Mouse (Mus musculus) lung, embryonic 14.5 days (tissue): ENCODE results near the gene Rreb1. TPM values are rescaled to one million over a fixed set of nuclear protein-coding genes. Genes with fewer than 3 reads are reported as not detected.

Experiments used
- ATAC-seq: fragments of 200-750 bp; cut with Nextera tagmentation; 2 replicates; pipeline ENCODE4 v1.8.0; 2017; ENCODE audit warnings: mild to moderate bottlenecking, moderate TSS enrichment, moderate library complexity; ENCODE audit not compliant: insufficient read depth
- DNase-seq: peaks from one replicate; pipeline ENCODE4 v3.0.0-alpha.2; 2015
- H3K27ac ChIP-seq: fragments of 300-500 bp; sonication (generic); 2 replicates; pipeline ENCODE4 v1.5.1; 2014; ENCODE audit warnings: low read depth, mild to moderate bottlenecking, moderate library complexity
- H3K27me3 ChIP-seq: fragments of 300-500 bp; sonication (generic); 2 replicates; pipeline ENCODE4 v1.6.1; 2014; ENCODE audit warnings: low read length, control low read depth; ENCODE audit not compliant: insufficient read depth
- H3K36me3 ChIP-seq: fragments of 300-500 bp; sonication (generic); 2 replicates; pipeline ENCODE4 v1.6.1; 2014; ENCODE audit warnings: control low read depth; ENCODE audit not compliant: insufficient read depth
- H3K4me1 ChIP-seq: fragments of 300-500 bp; sonication (generic); 2 replicates; pipeline ENCODE4 v1.6.1; 2014; ENCODE audit warnings: antibody characterized with exemption, control low read depth; ENCODE audit not compliant: insufficient read depth
- H3K4me2 ChIP-seq: fragments of 300-500 bp; sonication (generic); 2 replicates; pipeline ENCODE4 v1.6.1; 2014; ENCODE audit warnings: mild to moderate bottlenecking
- H3K4me3 ChIP-seq: fragments of 300-500 bp; sonication (generic); 2 replicates; pipeline ENCODE4 v1.5.1; 2014; ENCODE audit warnings: low read depth, low read length
- H3K9ac ChIP-seq: fragments of 300-500 bp; sonication (generic); 2 replicates; pipeline ENCODE4 v1.6.1; 2014
- H3K9me3 ChIP-seq: fragments of 300-500 bp; sonication (generic); 2 replicates; pipeline ENCODE4 v1.6.1; 2016; ENCODE audit warnings: low read depth, low read length, control low read depth
- CTCF ChIP-seq: IDR thresholded peaks from 2 replicates; pipeline ENCODE4 v1.5.1; 2016; ENCODE audit warnings: antibody characterized with exemption, low read depth
- WGBS: fragments of 180-500 bp; shearing (Covaris S2); extraction: QIAGEN DNeasy Blood & Tissue Kit; methylation state at CpG from one replicate; pipeline ENCODE4 v1.1.7; 2014; 5-methylcytosine and 5-hydroxymethylcytosine counted together
- polyA plus RNA-seq: library from polyadenylated mRNA; unstranded; fragments of >200 nt; fragmentation: Nextera tagmentation; extraction: Ambion mirVana; gene quantifications from 2 replicates; pipeline ENCODE4 v1.2.1, GENCODE M21; 2014

Gene Rreb1
- polyA plus RNA-seq, 1 experiment from 2014 or later, result 22.5 TPM

GRCm38 (mm10) chr13:37760957-37761941 is 17.0 kb upstream of the Rreb1 start:
- ATAC-seq (no peak), DNase-seq (peak; percentile 46)
- peak overlapping the region; percentile 13; the same call in 1 of the 2 replicates for H3K27ac ChIP-seq
- TF ChIP-seq CTCF, result no peak
- H3K9me3 ChIP-seq, result no peaks in the 10 kb centered on the region
- H3K9ac ChIP-seq, result no peak overlapping the region; the same call in 1 of the 2 replicates
- H3K4me1 ChIP-seq, result no peaks in the 10 kb centered on the region
- H3K4me2 ChIP-seq, result no peak overlapping the region
- H3K36me3 ChIP-seq, result no peaks in the 10 kb centered on the region
- no peak overlapping the region for H3K4me3 ChIP-seq
- 47% methylated on average over 23 of the region's 23 CpGs for whole genome bisulfite sequencing
- H3K27me3 ChIP-seq, result no peaks in the 10 kb centered on the region

GRCm38 (mm10) chr13:37763800-37764407 is 14.3 kb upstream of the Rreb1 start:
- ATAC-seq, result no peak
- Histone ChIP-seq H3K4me2 (no peak overlapping the region), H3K27ac (no peak overlapping the region), H3K36me3 (no peaks in the 10 kb centered on the region), H3K27me3 (no peaks in the 10 kb centered on the region), H3K9me3 (no peaks in the 10 kb centered on the region), H3K9ac (no peak overlapping the region), H3K4me1 (no peaks in the 10 kb centered on the region), H3K4me3 (no peak overlapping the region)
- TF ChIP-seq CTCF, result no peak
- 36% methylated on average over 9 of the region's 9 CpGs for WGBS
- no peak for DNase-seq

GRCm38 (mm10) chr13:37769777-37770176 is 8.4 kb upstream of the Rreb1 start:
- DNase-seq (no peak), ATAC-seq (no peak)
- H3K4me1 ChIP-seq, result no peaks in the 10 kb centered on the region
- no peak for TF ChIP-seq CTCF
- H3K27me3 ChIP-seq, result no peaks in the 10 kb centered on the region
- 43% methylated on average over 1 of the region's 1 CpGs for WGBS
- no peak overlapping the region for H3K4me2 ChIP-seq
- no peak overlapping the region for H3K4me3 ChIP-seq
- no peak overlapping the region for H3K27ac ChIP-seq
- no peaks in the 10 kb centered on the region for H3K9me3 ChIP-seq
- H3K36me3 ChIP-seq, result no peaks in the 10 kb centered on the region
- H3K9ac ChIP-seq, result no peak overlapping the region

GRCm38 (mm10) chr13:37773476-37773875 is 4.7 kb upstream of the Rreb1 start:
- no peak for TF ChIP-seq CTCF
- Histone ChIP-seq H3K36me3 (no peaks in the 10 kb centered on the region), H3K27me3 (no peaks in the 10 kb centered on the region), H3K9ac (no peak overlapping the region), H3K9me3 (no peaks in the 10 kb centered on the region), H3K27ac (no peak overlapping the region), H3K4me3 (no peak overlapping the region), H3K4me1 (peaks cover 6% of the 10 kb centered on the region), H3K4me2 (no peak overlapping the region)
- DNase-seq (no peak), ATAC-seq (no peak)

- Histone ChIP-seq H3K27ac (no peak overlapping the region), H3K27me3 (no peaks in the 10 kb centered on the region), H3K4me3 (no peak overlapping the region), H3K4me2 (no peak overlapping the region), H3K9me3 (no peaks in the 10 kb centered on the region), H3K36me3 (no peaks in the 10 kb centered on the region), H3K4me1 (peaks cover 6% of the 10 kb centered on the region), H3K9ac (no peak overlapping the region)
- DNase-seq (no peak), ATAC-seq (no peak)
- TF ChIP-seq CTCF, result no peak
These were observed 1.5 kb upstream of the Rreb1 start for GRCm38 (mm10) chr13:37776675-37777074.

GRCm38 (mm10) chr13:37777351-37778146 is 651 bp upstream of the Rreb1 start:
- no peak for TF ChIP-seq CTCF
- Histone ChIP-seq H3K4me1 (peaks cover 6% of the 10 kb centered on the region), H3K4me3 (peak overlapping the region; percentile 58), H3K36me3 (no peaks in the 10 kb centered on the region), H3K4me2 (peak overlapping the region; percentile 100), H3K27me3 (no peaks in the 10 kb centered on the region), H3K27ac (no peak overlapping the region), H3K9ac (peak overlapping the region; percentile 64), H3K9me3 (no peaks in the 10 kb centered on the region)
- DNase-seq (no peak), ATAC-seq (peak; percentile 17; the same call in 1 of the 2 replicates)
- 22% methylated on average over 25 of the region's 25 CpGs for WGBS
